Mouse (Mus musculus) embryonic facial prominence, embryonic 11.5 days (tissue): Measurements from ENCODE around the gene Pum1. TPM values are rescaled to one million over a fixed set of nuclear protein-coding genes. Genes with fewer than 3 reads are reported as not detected.

ENCODE experiments used
- ATAC-seq: fragments of 200-750 bp; cut with Nextera tagmentation; replicated peaks from 2 replicates; pipeline ENCODE4 v1.8.0; 2017; ENCODE audit warnings: low read depth; ENCODE audit not compliant: insufficient number of reproducible peaks, low FRiP score, low TSS enrichment
- DNase-seq: peaks from one replicate; pipeline ENCODE4 v3.0.0-alpha.2; 2015; ENCODE audit warnings: low spot score
- H3K27ac ChIP-seq: fragments of 300-500 bp; sonication (generic); replicated peaks from 2 replicates; pipeline ENCODE4 v1.5.1; 2014; ENCODE audit warnings: mild to moderate bottlenecking, low read depth, low read length, control low read depth
- H3K27me3 ChIP-seq: fragments of 300-500 bp; sonication (generic); 2 replicates; pipeline ENCODE4 v1.6.1; 2014; ENCODE audit warnings: mild to moderate bottlenecking, low read length, moderate library complexity, mixed read lengths; ENCODE audit not compliant: control insufficient read depth, insufficient read depth
- H3K36me3 ChIP-seq: fragments of 300-500 bp; sonication (generic); replicated peaks from 2 replicates; pipeline ENCODE4 v1.6.1; 2014; ENCODE audit warnings: low read depth, mild to moderate bottlenecking, low read length, moderate library complexity, mixed read lengths; ENCODE audit not compliant: control insufficient read depth, insufficient read depth
- H3K4me1 ChIP-seq: fragments of 300-500 bp; sonication (generic); 2 replicates; pipeline ENCODE4 v1.6.1; 2014; ENCODE audit warnings: low read length, mixed read lengths; ENCODE audit not compliant: control insufficient read depth, insufficient read depth
- H3K4me2 ChIP-seq: fragments of 300-500 bp; sonication (generic); 2 replicates; pipeline ENCODE4 v1.6.1; 2014; ENCODE audit warnings: low read depth, mild to moderate bottlenecking, control low read depth, low read length, moderate library complexity
- H3K4me3 ChIP-seq: fragments of 300-500 bp; sonication (generic); 2 replicates; pipeline ENCODE4 v1.5.1; 2014; ENCODE audit warnings: low read depth, low read length, control low read depth
- H3K9ac ChIP-seq: fragments of 300-500 bp; sonication (generic); replicated peaks from 2 replicates; pipeline ENCODE4 v1.6.1; 2014; ENCODE audit warnings: mild to moderate bottlenecking, control low read depth, low read length
- H3K9me3 ChIP-seq: fragments of 300-500 bp; sonication (generic); replicated peaks from 2 replicates; pipeline ENCODE4 v1.6.1; 2016; ENCODE audit warnings: mild to moderate bottlenecking, low read length, inconsistent platforms, mixed read lengths; ENCODE audit not compliant: control insufficient read depth
- WGBS: fragments of 180-500 bp; shearing (Covaris S2); extraction: QIAGEN DNeasy Blood & Tissue Kit; methylation state at CpG from one replicate; pipeline ENCODE4 v1.1.7; 2014; 5-methylcytosine and 5-hydroxymethylcytosine counted together
- polyA plus RNA-seq: library from polyadenylated mRNA; unstranded; fragments of >200 nt; fragmentation: Nextera tagmentation; extraction: Ambion mirVana; gene quantifications from 2 replicates; pipeline ENCODE4 v1.2.1, GENCODE M21; 2014

Gene Pum1
- polyA plus RNA-seq, 1 experiment from 2014 or later: 88.5 TPM

DNA sequence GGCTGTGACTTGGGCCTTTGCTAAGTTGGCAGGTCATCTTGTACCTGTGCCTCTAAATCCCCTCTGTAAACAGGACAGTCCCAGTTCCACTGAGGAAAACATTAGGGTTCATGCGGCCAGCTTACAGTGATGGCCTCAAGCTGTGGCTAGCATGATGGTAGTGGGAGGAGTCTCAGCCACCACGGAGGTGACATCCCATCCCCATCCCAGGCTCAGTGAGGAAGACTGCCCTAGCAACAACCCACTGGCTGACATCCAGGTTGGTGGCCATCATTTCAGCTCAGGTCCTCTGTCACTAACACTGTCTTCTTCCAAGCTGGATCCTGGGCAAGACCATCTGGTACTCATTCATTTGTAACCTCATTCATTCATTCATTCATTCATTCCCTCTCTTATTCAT is 141.2 kb downstream of the Pum1 start:
- Histone ChIP-seq H3K4me3 (no peak overlapping the region), H3K4me1 (peaks cover 5% of the 10 kb centered on the region), H3K27ac (peak overlapping the region; percentile 41; the same call in 1 of the 2 replicates), H3K9me3 (no peaks in the 10 kb centered on the region), H3K4me2 (no peak overlapping the region), H3K9ac (no peak overlapping the region), H3K27me3 (no peaks in the 10 kb centered on the region), H3K36me3 (no peaks in the 10 kb centered on the region)
- 69% methylated on average over 2 of the region's 2 CpGs for WGBS
- DNase-seq (no peak), ATAC-seq (no peak)

DNA sequence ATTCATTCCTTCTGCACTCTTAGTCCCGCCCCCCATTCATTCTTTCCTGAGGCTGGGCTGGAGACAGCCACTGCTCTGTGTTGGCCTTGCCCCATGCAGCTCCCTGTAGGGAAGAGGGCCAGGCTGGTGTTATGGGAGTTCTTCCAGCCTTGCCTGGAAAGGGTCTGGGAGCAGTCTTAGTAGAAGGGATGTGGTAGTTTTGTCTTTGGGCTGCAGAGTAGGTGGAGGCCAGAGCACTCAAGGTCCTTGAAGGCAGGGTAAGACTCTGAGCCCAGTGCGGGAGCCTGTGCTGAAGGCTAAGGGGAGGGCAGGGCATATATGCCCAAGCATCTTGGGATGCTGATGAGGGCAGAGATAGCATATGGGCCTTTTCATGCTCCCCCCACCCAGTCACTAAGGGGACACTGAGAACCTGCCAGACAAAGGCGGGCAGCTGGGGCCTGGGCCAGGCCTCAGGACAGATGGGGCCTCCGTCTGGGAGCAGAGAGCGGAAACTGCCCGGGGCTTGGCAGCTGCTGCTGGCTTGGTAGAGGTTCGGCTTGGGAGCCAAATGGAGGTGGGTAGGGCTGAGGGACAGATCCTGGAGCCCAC is 141.7 kb downstream of the Pum1 start:
- ATAC-seq: no peak
- H3K9ac ChIP-seq: no peak overlapping the region
- H3K4me1 ChIP-seq: no peaks in the 10 kb centered on the region
- no peaks in the 10 kb centered on the region for H3K36me3 ChIP-seq
- no peak overlapping the region; the same call in 1 of the 2 replicates for H3K27ac ChIP-seq
- H3K27me3 ChIP-seq: no peaks in the 10 kb centered on the region
- no peak overlapping the region for H3K4me3 ChIP-seq
- DNase-seq: no peak
- H3K9me3 ChIP-seq: no peaks in the 10 kb centered on the region
- 74% methylated on average over 7 of the region's 7 CpGs for WGBS
- H3K4me2 ChIP-seq: no peak overlapping the region

DNA sequence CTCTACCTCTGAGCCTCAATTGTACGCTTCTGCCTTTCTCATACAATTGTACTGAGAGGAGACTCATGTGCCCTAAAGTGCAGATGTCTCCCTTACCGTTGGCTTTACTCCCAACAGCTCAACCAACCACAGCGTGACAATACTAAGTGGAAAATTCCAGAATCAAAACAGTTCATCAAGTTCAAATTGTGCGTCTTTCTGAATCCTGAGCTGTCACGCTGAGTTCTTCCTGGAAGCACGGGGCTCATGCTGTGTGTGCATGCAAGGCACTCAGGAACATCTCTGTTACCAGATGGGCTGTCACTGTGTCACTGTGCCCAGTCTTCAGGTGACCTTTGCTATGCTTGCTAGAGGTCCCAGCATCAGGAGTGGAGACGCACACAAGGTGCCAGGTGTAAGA is 142.6 kb downstream of the Pum1 start:
- no peak overlapping the region for H3K4me2 ChIP-seq
- H3K4me3 ChIP-seq: no peak overlapping the region
- no peak overlapping the region for H3K9ac ChIP-seq
- DNase-seq (no peak), ATAC-seq (no peak)
- no peak overlapping the region for H3K27ac ChIP-seq
- WGBS: 87% methylated on average over 7 of the region's 7 CpGs
- H3K27me3 ChIP-seq: no peaks in the 10 kb centered on the region
- H3K36me3 ChIP-seq: no peaks in the 10 kb centered on the region
- H3K9me3 ChIP-seq: no peaks in the 10 kb centered on the region
- H3K4me1 ChIP-seq: no peaks in the 10 kb centered on the region

DNA sequence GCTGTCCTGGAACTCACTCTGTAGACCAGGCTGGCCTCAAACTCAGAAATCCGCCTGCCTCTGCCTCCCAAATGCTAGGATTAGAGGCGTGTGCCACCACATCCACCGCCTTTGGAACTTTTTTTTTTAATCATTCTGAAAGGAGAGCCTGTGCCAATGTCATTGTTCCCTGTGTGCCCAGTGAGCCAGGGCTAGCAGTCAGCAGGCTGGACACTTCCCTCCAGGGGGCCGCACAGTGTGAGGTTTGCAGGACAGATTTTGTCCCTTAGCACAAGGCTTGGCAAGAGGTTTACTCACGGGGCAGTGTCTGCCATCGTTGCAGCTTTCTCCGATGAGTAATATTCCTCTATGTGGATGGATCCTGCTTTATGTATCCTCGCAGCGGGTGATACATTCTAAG is 143.6 kb downstream of the Pum1 start:
- H3K4me3 ChIP-seq: no peak overlapping the region
- H3K4me1 ChIP-seq: no peaks in the 10 kb centered on the region
- H3K4me2 ChIP-seq: no peak overlapping the region
- no peak for ATAC-seq
- H3K9ac ChIP-seq: no peak overlapping the region
- H3K27ac ChIP-seq: no peak overlapping the region
- no peaks in the 10 kb centered on the region for H3K36me3 ChIP-seq
- WGBS: 91% methylated on average over 9 of the region's 9 CpGs
- DNase-seq: no peak
- H3K9me3 ChIP-seq: no peaks in the 10 kb centered on the region
- H3K27me3 ChIP-seq: no peaks in the 10 kb centered on the region

DNA sequence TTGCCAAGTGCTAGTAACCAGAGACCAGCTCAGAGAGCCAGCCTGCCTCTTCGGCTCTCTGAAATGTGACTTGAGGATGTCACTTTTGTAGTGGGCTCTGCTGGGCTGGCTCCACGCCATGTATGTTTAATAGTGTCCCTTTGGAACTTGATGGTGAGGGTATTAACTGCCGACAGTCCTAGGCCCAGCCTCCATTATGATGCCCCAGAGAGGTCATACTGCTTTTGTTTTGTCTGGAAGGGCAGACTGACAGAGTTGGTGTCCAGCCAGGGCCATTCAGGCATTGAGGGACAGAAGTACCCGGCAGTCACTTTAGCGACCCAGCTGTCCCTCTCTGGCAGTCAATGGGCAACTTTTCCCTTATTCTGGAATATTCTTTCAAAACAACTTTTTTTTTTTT is 146.7 kb downstream of the Pum1 start:
- no peaks in the 10 kb centered on the region for H3K9me3 ChIP-seq
- H3K4me3 ChIP-seq: no peak overlapping the region
- no peak for DNase-seq
- no peak overlapping the region for H3K9ac ChIP-seq
- no peaks in the 10 kb centered on the region for H3K4me1 ChIP-seq
- no peaks in the 10 kb centered on the region for H3K36me3 ChIP-seq
- no peak overlapping the region for H3K27ac ChIP-seq
- H3K4me2 ChIP-seq: no peak overlapping the region
- no peaks in the 10 kb centered on the region for H3K27me3 ChIP-seq
- 58% methylated on average over 5 of the region's 5 CpGs for WGBS
- ATAC-seq: no peak

DNA sequence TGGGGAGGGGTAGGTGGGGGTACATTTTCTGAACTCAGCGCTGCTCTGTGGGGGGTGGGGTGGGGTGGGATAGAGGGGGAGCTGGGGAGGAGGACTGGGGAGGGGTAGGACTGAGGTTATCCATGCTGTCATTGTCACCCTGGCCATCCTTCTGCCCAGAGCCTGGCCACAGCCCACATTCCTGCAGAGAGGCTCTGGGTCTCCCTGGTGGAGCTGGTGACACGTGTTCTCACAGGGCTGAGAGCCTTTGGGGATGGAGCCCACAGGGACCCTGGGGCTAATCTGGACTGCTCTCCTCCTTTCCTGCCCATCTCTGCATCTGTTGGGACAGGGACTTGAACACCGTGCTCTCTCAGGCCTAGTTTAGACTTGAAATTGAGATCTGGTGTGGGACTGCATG is 147.7 kb downstream of the Pum1 start:
- H3K9me3 ChIP-seq: no peaks in the 10 kb centered on the region
- 44% methylated on average over 3 of the region's 3 CpGs for WGBS
- H3K36me3 ChIP-seq: no peaks in the 10 kb centered on the region
- no peak overlapping the region for H3K27ac ChIP-seq
- H3K9ac ChIP-seq: no peak overlapping the region
- no peak overlapping the region for H3K4me3 ChIP-seq
- H3K4me1 ChIP-seq: no peaks in the 10 kb centered on the region
- no peak overlapping the region for H3K4me2 ChIP-seq
- ATAC-seq: no peak
- H3K27me3 ChIP-seq: no peaks in the 10 kb centered on the region
- DNase-seq: no peak

DNA sequence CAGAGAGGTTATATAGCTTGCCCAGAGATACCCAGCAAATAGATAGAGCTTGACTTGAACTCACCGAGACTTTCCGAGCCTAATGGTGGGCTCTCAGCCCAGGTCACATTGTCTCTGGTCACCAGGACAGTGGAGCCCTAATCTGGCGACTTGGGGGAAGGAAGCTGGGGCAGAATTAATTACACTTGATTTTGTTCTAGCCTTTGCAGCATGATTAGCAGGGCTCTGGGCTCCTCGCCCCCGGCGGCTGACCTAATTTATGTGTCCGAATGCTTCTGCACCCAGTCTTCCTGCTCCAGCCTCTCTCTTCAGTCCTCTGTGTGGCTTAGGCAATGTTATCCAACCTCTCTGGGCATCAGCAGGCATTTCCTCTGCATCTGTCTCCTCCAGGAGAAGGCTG is 148.3 kb downstream of the Pum1 start:
- WGBS: 61% methylated on average over 7 of the region's 7 CpGs
- no peaks in the 10 kb centered on the region for H3K9me3 ChIP-seq
- no peak overlapping the region for H3K4me2 ChIP-seq
- no peaks in the 10 kb centered on the region for H3K27me3 ChIP-seq
- H3K36me3 ChIP-seq: no peaks in the 10 kb centered on the region
- H3K27ac ChIP-seq: no peak overlapping the region
- DNase-seq: no peak
- H3K4me3 ChIP-seq: no peak overlapping the region
- no peak for ATAC-seq
- H3K9ac ChIP-seq: no peak overlapping the region
- H3K4me1 ChIP-seq: no peaks in the 10 kb centered on the region

DNA sequence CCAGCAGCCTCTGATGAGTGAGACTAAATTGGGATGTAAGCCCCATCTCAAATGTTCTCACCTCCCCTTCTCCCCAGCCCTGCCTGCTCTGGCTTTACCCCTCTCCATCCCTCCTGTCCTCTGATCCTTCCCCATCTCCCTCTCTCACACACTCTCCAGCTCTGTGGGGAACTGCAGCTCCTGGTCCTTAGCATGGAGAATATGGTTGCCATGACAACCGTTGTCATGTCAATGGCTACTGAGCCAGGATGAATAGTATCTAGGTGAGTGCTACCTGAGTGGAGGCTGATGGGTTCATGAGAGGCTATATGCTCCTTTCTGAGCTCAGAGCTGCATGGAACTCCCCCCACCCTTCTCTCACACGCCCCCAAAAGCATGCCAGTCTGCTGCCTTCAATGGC is 150.8 kb downstream of the Pum1 start:
- no peaks in the 10 kb centered on the region for H3K36me3 ChIP-seq
- H3K27me3 ChIP-seq: no peaks in the 10 kb centered on the region
- H3K4me3 ChIP-seq: no peak overlapping the region
- H3K9ac ChIP-seq: no peak overlapping the region
- 58% methylated on average over 2 of the region's 2 CpGs for WGBS
- no peak overlapping the region for H3K27ac ChIP-seq
- no peaks in the 10 kb centered on the region for H3K9me3 ChIP-seq
- DNase-seq (peak; percentile 44), ATAC-seq (0 out of 2 replicates have a peak, but pooled peaks have one; percentile 15)
- H3K4me1 ChIP-seq: no peaks in the 10 kb centered on the region
- H3K4me2 ChIP-seq: no peak overlapping the region
